Mouse (Mus musculus) kidney, postnatal 25 days (tissue): ENCODE results near the gene Larp4.

Source experiments
- DNase-seq, 2 experiments: peaks; one replicate each; pipeline ENCODE4 v3.0.0; 2021; ENCODE audit warnings: mixed read lengths in 2 of 2

Larp4 gene

DNA sequence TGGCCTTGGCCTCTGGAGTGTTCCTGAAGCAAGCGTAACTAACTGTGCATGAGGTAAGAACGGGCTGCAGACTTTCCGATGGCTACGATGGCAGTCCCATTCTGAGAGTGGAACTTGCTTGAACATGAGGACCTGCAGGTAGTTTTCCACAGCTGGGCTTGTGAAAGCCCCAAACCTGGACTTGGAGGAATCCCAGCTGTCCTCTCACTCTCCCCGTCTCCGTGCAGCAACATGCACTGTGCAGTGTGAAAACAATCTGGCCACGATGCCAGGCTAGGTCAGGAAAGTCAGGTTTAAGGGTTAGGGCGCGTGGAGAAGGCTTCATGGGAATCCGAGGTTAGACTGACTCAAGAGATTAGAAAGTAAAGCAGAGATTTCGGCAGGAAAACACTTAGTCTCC lies 89.0 kb downstream of the Larp4 start:
- no peak for DNase-seq

DNA sequence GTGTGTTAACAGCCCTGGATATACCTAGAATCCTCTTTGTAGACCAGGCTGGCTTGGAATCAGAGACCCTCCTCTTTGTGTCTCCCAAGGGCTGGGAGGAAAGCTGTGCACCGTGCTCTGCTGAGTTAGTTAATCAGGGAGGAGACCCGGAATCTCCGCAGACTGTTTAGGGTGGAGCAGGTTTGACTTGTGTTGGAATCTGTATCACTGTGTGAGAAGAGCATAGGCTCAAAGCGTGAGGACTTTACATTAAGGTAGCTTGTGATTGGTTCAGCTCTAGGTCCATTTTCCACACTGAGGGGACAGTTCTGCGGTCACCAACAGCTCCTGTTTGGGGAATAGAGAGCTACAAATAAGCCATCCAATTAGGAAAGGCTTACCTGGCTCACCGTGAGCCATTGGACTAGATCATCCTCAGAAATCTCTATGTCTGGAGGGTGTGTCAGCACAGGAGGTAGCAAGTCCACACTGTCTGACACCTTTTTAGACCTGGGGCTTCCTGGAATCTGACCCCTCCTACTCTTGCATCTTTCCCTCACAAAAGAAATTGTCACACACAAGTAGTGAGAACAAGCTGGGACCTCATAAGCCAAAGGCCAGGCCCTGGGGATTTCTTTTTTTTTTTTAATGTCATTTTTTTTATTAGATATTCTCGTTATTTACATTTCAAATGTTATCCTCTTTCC lies 89.9 kb downstream of the Larp4 start:
- no peak for DNase-seq

- DNase-seq = no peak
Observed at GRCm38 (mm10) chr15:100060513-100061140, 90.8 kb downstream of the Larp4 start.

- no peak for DNase-seq
Observed at GRCm38 (mm10) chr15:100061377-100061776, 91.5 kb downstream of the Larp4 start.

DNA sequence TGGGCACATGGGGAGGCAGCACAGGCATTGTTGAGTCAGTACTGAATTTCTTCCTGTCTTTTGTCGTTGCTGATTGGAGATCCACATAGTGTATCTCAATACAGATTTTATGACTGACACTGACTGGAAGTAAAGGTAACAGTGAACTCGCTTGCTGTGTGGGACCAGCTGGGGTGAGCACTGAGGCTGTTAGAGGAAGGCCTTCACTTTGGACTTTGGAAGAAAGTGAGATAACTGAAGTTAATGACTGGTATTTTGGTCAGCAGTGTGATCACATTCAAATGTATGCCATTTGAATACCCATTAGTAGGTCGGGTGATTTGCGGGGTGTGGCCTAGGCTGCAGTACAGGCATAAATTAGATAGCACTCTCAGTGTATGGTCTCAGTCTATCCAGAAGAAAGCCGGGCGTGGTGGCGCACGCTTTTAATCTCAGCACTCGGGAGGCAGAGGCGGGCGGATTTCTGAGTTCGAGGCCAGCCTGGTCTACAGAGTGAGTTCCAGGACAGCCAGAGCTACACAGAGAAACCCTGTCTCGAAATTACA lies 93.4 kb downstream of the Larp4 start:
- DNase-seq = no peak
